Mouse (Mus musculus) left cerebral cortex, adult 9 months (tissue): ENCODE measurements around the gene Prss43.
"Not testable (repeated sequence)": the region's sequence is repeated elsewhere in the genome, so short reads cannot be mapped to it uniquely, and the experiment has no call there.

ENCODE experiments used
- DNase-seq, 2 experiments: peaks; one replicate each; pipeline ENCODE4 v3.0.0; 2022; ENCODE audit warnings: low spot score in 2 of 2

The Prss43 gene

DNA sequence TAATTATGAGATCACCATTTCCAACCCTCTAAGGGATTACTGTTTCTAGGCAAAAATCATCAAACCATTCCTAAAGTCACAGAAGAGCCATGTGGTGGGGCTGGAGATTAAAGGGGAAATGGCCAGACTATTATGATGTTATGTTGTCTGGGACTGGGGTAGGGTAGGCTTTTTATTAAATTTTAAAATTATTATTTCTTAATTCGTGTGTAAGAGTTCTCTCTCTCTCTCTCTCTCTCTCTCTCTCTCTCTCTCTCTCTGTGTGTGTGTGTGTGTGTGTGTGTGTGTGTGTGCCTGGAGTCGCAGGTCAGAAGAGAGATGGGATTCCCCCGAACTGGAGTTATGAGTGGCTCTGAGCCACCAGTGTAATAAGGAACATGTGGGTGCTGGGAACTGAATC is at the start of gene Prss43:
TSS of gene Prss43 (plus strand) at position 301 of the 400 bp plus-strand sequence.
- no peak for DNase-seq

- no peak for DNase-seq
Measured at GRCm38 (mm10) chr9:110778100-110778499, 48.4 kb upstream of the Prss43 start.

- DNase-seq = no peak
Measured at GRCm38 (mm10) chr9:110778559-110778958, 47.9 kb upstream of the Prss43 start.

DNA sequence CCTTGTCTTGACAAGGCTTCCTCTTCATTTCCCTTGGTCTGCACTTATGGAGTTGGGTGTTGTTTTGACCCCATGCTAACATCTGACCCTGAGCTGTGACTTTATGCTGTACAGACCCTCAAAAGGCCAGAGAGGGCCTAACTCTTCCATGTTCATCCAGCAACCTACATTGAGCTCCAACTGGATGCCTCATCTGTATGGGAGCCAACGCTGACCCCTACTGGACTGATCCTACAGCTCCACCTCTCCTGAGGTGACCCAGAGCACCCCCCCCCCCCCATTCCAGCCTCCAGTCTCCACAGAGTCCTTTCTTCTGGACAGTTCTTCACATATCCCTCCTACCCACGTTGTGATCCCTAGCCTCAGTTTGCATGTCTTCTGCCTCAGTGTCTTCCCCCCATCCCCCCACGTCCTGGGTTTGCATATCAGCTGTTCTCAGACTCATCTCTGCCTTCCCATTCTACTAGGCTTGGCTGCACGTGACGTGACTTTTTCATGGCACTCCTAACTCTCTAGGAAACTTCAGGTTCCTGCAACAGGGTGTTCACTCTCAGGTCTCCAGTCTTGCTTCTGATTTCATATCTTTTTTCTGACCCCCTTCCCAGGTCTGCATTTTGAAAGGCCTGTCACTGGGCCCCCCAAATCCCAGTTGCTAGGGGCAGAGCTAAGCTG is 47.1 kb upstream of the Prss43 start:
- DNase-seq = no peak

- peak; percentile 68 to 94 for DNase-seq
Measured at GRCm38 (mm10) chr9:110781256-110781721, 45.2 kb upstream of the Prss43 start.

DNA sequence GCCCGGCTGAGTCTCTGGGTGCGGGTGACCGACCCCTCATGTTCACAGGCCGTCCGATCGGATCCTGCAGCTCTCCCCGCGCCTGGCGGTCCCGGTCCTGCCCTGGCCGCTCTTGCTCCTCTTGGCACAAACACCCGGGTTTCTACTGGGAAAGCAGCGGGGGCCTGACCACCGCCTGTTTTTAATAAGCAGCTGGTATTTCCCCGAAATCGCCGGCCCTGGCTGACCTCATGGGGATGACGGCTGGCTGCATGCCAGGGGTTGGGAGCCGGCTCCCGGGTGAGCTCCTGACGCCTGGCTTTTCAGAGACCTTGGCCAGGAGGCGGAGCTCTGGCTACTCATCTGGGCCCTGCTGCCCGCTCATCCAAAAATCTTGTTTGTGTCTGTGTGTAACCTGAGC is 44.8 kb upstream of the Prss43 start:
- peak; percentile 58 to 75 for DNase-seq

GRCm38 (mm10) chr9:110783611-110784010 is 42.9 kb upstream of the Prss43 start:
- DNase-seq = no peak

DNA sequence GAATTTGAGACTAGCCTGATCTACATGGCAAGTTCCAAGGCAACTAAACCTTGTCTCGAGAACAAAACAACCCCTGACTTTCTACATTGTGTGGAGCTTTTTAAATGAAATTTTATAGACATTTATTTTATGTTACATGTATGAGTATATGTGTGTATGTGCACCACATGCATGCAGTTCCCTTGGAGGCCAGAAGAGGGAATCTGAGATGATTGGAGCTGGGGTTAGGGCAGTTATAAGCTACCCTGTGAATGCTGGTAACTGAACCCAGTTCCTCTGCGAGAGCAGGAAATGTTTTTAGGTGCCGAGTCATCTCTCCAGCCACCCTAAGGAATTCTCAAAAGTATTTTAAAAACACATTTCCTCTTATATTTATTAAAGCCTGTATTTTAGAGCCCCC is 38.3 kb upstream of the Prss43 start:
- DNase-seq = no peak

GRCm38 (mm10) chr9:110790462-110790861 is 36.0 kb upstream of the Prss43 start:
- DNase-seq = no peak

DNA sequence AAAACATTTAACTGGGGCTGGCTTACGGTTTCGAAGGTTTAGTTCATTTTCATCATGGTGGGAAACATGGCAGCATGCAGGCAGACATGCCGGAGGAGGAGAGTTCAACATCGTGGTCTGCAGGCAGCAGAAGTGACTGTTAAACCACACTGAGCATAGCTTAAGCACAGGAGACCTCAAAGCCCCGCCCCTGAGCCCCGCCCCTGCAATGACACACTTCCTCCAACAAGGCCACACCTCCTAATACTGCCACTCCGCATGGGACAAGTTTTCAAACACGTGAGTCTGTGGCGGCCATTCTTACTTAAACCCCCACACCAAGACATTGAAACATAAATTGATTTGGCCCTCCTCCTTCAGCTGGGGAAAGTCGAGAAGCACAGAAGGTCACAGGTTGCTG is 29.5 kb upstream of the Prss43 start:
- DNase-seq = no peak

DNA sequence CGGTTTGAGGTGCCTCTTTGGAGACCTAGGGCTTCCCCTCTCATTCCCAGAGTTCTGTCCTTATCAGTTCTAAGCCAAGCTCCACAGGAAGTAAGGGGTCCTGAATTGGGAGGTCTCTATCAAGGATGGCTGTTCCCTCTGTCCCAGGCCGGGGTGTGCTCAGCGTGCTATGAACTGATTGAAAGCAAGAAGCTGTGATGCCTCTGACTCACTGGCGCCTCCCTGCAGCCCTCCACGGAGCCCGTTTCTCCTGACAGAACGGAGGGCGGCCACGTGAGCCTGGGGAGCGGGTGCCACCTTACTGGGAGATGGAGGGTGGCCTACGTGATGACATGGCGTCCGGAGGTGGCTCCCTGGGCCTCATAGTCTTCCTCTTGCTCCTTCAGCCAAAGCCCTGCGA is 28.6 kb upstream of the Prss43 start, which contains the start of gene Prss42:
TSS of gene Prss42 (plus strand) at position 301 of the 400 bp plus-strand sequence.
- no peak for DNase-seq

DNA sequence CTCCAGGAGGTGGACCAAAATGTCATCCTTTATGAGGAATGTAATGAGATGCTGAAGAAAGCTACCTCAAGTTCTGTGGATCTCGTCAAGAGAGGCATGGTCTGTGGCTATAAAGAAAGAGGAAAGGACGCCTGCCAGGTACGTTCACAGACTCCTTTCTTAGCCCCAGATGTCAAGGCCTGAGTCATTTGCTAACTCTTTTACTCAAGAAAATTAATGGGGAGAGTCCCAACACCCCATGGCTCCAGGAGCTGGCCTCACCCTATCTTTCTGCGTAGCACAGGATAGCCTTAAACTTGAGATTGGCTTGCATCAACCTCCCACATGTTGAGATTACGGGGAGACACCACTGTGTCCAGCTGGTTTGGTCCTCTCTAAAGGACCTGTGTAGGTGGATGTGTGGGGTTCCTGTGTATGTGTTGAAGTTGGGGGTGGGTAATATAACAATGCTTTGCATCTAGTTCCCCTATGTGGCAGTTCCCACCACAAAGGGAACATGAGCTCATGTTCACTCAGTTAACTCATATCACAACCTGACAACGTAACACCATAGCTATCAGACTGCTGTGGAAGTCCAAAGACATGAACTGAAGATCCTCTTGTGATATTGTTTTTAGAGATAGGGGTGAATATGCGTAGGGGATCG is 25.5 kb upstream of the Prss43 start:
- no peak for DNase-seq

DNA sequence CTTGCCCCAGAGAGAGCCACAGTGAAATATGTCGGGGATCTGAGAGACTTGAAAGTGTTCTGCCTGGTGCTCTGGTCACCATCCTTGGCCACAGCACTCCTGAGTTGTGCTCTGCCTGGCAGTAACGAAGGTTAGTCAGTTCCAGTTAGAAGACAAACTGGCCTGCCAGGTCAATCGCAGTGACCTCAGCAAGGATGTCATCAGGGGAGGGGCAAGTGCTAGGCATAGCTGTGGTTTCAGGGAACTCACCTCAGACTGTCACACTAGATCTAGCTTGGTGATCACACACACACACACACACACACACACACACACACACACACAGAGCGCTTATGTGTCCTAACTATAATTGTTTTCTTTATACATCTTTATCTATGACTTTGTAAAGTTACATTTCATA is 23.2 kb upstream of the Prss43 start:
- DNase-seq = no peak

- DNase-seq = peak in 1 of 2 experiments; percentile 16
Measured at GRCm38 (mm10) chr9:110810051-110810450, 16.4 kb upstream of the Prss43 start.

DNA sequence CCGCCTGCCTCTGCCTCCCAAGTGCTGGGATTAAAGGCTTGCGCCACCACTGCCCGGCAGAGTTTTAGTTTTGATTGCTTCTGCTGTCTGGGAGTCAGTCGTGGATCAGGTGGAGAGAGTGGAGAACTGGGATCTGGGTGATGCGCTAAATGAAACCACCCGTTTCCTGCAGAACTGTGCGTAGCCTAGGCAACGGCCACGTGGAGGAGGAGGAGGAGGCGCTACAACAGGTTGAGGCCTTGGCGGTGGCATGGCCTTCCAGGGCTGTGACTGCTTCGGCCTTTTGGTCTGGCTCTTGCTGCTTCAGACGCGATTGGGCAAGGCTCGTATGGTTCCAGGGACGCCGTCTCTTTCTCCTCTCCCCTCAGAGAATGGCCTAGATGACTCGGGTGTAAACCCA is 12.7 kb upstream of the Prss43 start, which contains the start of gene Prss44:
TSS of gene Prss44 (plus strand) at position 206 of the 400 bp plus-strand sequence.
- DNase-seq = no peak

DNA sequence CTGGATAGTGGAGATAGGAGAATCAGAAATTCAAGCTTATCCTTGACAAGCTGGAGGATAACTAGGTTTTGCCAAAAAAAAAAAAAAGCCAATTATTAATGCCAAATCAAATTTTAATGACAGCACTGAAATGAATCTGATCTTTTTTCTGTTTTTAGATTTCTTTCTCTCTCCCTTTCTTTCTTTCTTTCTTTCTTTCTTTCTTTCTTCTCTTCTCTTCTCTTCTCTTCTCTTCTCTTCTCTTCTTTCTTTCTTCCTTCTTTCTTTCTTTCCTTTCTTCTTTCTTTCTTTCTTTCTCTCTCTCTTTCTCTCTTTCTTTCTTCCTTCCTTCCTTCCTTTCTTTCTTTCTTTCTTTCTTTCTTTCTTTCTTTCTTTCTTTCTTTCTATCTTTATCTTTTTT is 5.9 kb upstream of the Prss43 start:
- DNase-seq = not testable (repeated sequence)

DNA sequence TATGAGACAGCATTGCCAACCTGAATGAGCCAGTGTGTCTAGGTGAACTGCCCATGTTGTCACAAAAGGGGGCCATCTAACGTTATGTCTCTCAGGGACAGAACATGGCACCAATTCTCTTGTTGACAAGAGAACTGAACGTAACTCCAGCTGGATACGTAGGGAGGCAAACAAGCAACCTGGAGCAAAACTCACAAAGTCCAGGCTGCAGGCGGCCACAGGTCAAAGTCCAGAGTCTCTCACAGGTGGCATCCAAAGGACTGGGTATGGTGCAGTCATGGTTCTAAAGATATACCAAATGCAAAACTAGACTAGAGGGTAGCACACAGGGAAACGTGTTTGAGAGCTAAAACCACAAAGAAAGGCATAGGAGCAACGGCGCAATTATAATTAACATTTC is 5.1 kb upstream of the Prss43 start:
- no peak for DNase-seq

DNA sequence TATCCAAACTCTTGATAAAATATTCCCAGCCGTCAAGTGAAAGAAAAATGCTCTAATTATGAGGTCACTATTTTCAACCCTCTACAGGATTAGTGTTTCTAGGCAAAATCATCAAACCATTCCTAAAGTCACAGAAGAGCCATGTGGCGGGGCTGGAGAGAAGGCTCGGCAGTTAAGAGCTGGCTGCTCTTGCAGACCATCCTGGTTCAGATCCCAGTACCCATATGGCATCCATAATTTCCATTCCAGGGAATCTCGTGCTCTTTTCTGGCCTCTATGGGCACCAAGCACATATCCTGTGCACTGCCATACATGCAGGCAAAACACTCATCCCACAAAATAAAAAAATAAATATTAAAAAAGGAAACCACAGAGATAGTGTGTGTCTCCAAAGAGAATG is 1.1 kb upstream of the Prss43 start:
- no peak for DNase-seq

- no peak for DNase-seq
Measured at GRCm38 (mm10) chr9:110825832-110826231, 658 bp upstream of the Prss43 start.

- DNase-seq = no peak
Measured at GRCm38 (mm10) chr9:110833021-110833420, 6.5 kb downstream of the Prss43 start.

- no peak for DNase-seq
Measured at GRCm38 (mm10) chr9:110834411-110834810, 7.9 kb downstream of the Prss43 start, which contains the start of gene Prss45. Prss45 (plus strand) TSS chr9:110834588.

DNA sequence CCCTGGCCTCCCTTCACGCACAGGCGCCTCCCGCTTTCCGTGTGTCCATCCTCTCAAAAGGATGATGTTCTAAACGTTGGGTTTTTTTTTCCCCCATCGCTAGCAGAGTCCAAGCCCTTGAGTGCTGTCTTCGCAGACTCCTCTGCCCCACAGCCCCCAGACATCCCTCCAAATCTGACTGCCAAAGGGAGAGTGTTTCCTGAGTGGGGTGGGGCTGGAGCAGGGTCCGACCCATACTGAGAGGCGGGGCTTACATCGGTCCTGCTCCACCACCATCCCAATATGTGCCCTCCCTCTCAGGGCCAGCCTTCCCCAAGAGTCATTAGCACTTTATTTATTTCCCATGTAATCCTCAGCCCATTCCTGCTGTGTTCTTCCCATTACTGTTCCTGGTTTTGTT is 8.5 kb downstream of the Prss43 start:
- no peak for DNase-seq

- DNase-seq = peak; percentile 5 to 10
Measured at GRCm38 (mm10) chr9:110836112-110836511, 9.6 kb downstream of the Prss43 start.
